Mouse (Mus musculus) stomach, embryonic 16.5 days (tissue): ENCODE results near the gene Zfp804a. TPM values are rescaled to one million over a fixed set of nuclear protein-coding genes. Genes with fewer than 3 reads are reported as not detected.

Experiments
- ATAC-seq: fragments of 200-750 bp; cut with Nextera tagmentation; 2 replicates; pipeline ENCODE4 v1.8.0; 2017; ENCODE audit warnings: moderate number of reproducible peaks, moderate TSS enrichment; ENCODE audit not compliant: insufficient read depth, low FRiP score
- H3K27ac ChIP-seq: fragments of 300-500 bp; sonication (generic); 2 replicates; pipeline ENCODE4 v1.5.1; 2014; ENCODE audit warnings: low read length
- H3K27me3 ChIP-seq: fragments of 300-500 bp; sonication (generic); 2 replicates; pipeline ENCODE4 v1.6.1; 2014; ENCODE audit warnings: low read length, control low read depth, mixed read lengths; ENCODE audit not compliant: control insufficient read depth, insufficient read depth
- H3K36me3 ChIP-seq: fragments of 300-500 bp; sonication (generic); 2 replicates; pipeline ENCODE4 v1.6.1; 2014; ENCODE audit warnings: low read length; ENCODE audit not compliant: control insufficient read depth, insufficient read depth
- H3K4me1 ChIP-seq: fragments of 300-500 bp; sonication (generic); 2 replicates; pipeline ENCODE4 v1.6.1; 2014; ENCODE audit warnings: low read length, control low read depth, mixed read lengths; ENCODE audit not compliant: control insufficient read depth, insufficient read depth
- H3K4me2 ChIP-seq: fragments of 300-500 bp; sonication (generic); 2 replicates; pipeline ENCODE4 v1.6.1; 2014; ENCODE audit warnings: low read depth, low read length, mixed read lengths
- H3K4me3 ChIP-seq: fragments of 300-500 bp; sonication (generic); replicated peaks from 2 replicates; pipeline ENCODE4 v1.5.1; 2014; ENCODE audit warnings: mild to moderate bottlenecking, low read length
- H3K9ac ChIP-seq: fragments of 300-500 bp; sonication (generic); 2 replicates; pipeline ENCODE4 v1.6.1; 2014; ENCODE audit warnings: low read length
- H3K9me3 ChIP-seq: fragments of 300-500 bp; sonication (generic); replicated peaks from 2 replicates; pipeline ENCODE4 v1.6.1; 2016; ENCODE audit warnings: low read length, control low read depth; ENCODE audit not compliant: control insufficient read depth
- WGBS: fragments of 180-500 bp; shearing (Covaris S2); extraction: QIAGEN DNeasy Blood & Tissue Kit; methylation state at CpG from one replicate; pipeline ENCODE4 v1.1.7; 2014; 5-methylcytosine and 5-hydroxymethylcytosine counted together
- polyA plus RNA-seq: library from polyadenylated mRNA; unstranded; fragments of >200 nt; fragmentation: Nextera tagmentation; extraction: Ambion mirVana; gene quantifications from 2 replicates; pipeline ENCODE4 v1.2.1, GENCODE M21; 2015

The Zfp804a gene
- 1.6 TPM in 2 replicates for polyA plus RNA-seq

DNA sequence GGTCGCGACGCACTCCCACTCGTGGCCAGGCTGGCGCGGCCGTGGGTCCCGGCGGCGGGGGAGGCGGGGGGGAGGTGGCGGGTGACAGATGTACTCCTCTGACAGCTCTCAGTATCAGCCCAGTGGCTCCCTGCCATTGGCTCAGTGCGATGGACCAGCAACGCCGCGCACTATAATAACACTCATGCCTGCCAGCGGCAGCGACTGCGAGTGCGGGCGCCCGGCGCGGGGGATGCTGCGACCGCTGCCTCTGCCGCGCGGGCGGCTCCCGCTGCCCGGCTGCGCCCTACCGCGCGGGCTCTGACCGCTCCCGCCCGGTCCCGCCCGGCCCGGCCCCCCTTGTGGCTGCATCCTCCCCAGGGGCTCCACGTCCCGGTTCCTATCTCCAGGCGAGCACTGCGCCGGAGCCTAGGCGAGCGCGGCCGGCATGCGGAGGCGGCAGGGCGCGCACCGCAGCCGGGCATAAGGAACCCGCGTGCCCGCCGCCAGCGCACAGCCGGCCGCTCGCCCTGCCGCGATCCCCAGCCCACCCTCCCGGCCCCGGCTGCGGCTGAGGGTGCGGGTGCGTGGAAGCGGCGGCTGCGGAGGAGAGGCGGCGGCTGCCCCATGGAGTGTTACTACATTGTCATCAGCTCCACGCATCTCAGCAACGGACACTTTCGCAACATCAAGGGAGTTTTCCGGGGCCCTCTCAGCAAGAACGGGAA is at the start of gene Zfp804a:
TSS of gene Zfp804a (plus strand) at position 38 of the 707 bp plus-strand sequence.
- 0% methylated on average over 67 of the region's 82 CpGs for WGBS
- H3K9me3 ChIP-seq = no peaks in the 10 kb centered on the region
- H3K9ac ChIP-seq = peak within 1 kb of the TSS; percentile 71
- peak within 1 kb of the TSS; percentile 96 for H3K4me2 ChIP-seq
- H3K36me3 ChIP-seq = no peaks in the 10 kb centered on the region
- no peak within 1 kb of the TSS for H3K27ac ChIP-seq
- ATAC-seq = peak; percentile 69
- H3K27me3 ChIP-seq = peaks cover 30% of the 10 kb centered on the region
- H3K4me3 ChIP-seq = peak within 1 kb of the TSS; percentile 66
- H3K4me1 ChIP-seq = no peaks in the 10 kb centered on the region; the same call in 1 of the 2 replicates

GRCm38 (mm10) chr2:82051635-82052034 is 1.4 kb upstream of the Zfp804a start:
- WGBS = 75% methylated on average over 4 of the region's 4 CpGs
- ATAC-seq = no peak
- Histone ChIP-seq H3K27ac (no peak overlapping the region), H3K27me3 (peaks cover 30% of the 10 kb centered on the region), H3K9me3 (no peaks in the 10 kb centered on the region), H3K4me1 (no peaks in the 10 kb centered on the region; the same call in 1 of the 2 replicates), H3K9ac (no peak overlapping the region), H3K4me2 (no peak overlapping the region), H3K4me3 (no peak overlapping the region), H3K36me3 (no peaks in the 10 kb centered on the region)

DNA sequence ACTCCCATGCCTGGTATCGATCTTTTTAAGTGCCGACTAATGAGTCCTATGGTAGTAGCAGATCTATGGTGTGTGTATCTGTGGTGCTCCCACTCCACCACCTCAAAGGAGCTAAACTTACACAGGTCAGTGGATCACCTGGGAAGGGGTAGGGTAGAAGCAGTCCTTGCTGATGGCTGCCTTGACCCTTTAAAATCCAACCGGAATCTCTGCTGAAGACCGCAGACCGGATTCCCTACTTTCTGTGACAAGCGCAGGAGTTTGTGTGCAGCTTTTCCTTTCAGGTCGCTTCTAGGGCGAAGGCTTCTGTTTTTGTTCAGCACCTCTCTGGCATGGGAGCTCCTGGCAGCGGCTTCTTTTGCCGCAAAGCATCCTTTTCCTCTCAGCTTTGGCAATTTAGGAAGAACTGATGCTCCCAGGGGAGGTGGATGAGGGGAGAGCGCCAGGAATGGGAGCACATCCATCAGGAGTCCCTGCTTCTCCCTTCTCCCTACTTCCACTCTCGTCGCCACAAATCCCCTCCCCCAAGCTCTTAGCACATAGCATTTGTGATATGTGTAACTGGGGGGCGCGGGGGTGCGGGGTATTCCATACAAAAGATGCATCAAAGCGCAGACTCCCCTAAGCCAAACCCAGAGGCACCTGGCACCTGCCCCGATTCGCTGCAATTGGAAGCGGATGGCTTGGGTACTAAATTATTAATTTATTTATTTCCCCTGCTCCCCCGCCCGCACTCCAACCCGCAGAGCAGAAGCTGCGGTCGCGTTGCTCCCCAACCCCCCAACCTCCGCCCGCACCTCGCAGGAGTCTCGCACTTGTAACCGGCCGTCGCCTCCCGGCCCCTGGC is 461 bp upstream of the Zfp804a start:
- Histone ChIP-seq H3K4me3 (peak overlapping the region; percentile 66), H3K9ac (peak overlapping the region; percentile 71), H3K27ac (no peak overlapping the region), H3K4me1 (no peaks in the 10 kb centered on the region; the same call in 1 of the 2 replicates), H3K9me3 (no peaks in the 10 kb centered on the region), H3K27me3 (peaks cover 30% of the 10 kb centered on the region), H3K4me2 (peak overlapping the region; percentile 96), H3K36me3 (no peaks in the 10 kb centered on the region)
- WGBS = 5% methylated on average over 32 of the region's 34 CpGs
- peak; percentile 21; the same call in 1 of the 2 replicates for ATAC-seq

DNA sequence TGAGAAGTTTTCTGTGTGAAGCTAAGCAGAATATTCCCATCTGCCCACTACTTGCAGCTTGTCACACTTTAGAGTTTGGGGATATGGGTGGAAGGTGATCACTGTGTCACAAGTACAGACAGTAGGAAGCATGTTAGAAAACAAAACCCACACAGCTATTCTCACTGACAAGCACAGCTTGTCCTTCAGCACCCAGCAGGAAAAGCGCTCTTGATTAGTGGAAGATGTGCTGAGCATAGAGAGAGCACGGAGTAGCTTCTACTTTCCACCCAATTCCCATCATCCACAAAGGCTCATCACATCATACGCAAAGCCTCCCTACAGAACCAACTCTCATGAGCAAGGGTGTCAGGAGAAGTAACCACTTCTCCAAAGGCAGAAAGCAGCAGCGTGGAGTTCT is 1.4 kb downstream of the Zfp804a start:
- ATAC-seq = no peak
- peak overlapping the region; percentile 66 for H3K4me3 ChIP-seq
- H3K4me2 ChIP-seq = peak overlapping the region; percentile 96; the same call in 1 of the 2 replicates
- H3K4me1 ChIP-seq = no peaks in the 10 kb centered on the region; the same call in 1 of the 2 replicates
- H3K36me3 ChIP-seq = no peaks in the 10 kb centered on the region
- no peak overlapping the region for H3K27ac ChIP-seq
- 69% methylated on average over 4 of the region's 4 CpGs for WGBS
- no peak overlapping the region for H3K9ac ChIP-seq
- H3K27me3 ChIP-seq = peaks cover 30% of the 10 kb centered on the region
- H3K9me3 ChIP-seq = no peaks in the 10 kb centered on the region

DNA sequence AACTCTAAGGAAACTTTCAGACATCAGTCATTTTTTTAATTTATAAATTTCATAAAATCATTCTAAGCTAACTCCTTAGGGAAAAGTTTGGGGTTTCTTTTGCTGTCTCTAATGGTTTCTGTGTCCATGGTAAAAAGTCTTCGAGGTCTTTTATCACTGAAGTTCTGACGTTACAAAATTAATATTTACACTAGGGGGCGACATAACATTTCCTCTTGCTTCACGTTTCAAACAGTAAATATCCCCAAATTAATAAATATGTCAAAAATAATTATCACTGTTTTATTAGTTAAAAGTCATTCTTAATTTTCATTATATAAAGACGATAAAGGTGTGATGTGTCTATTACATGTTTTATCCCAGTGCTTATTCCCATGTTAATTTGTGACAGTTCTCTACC is 11.6 kb downstream of the Zfp804a start:
- Histone ChIP-seq H3K9ac (no peak overlapping the region), H3K4me2 (no peak overlapping the region), H3K4me1 (no peaks in the 10 kb centered on the region), H3K9me3 (no peaks in the 10 kb centered on the region), H3K4me3 (no peak overlapping the region), H3K27ac (no peak overlapping the region), H3K27me3 (no peaks in the 10 kb centered on the region), H3K36me3 (no peaks in the 10 kb centered on the region)
- WGBS = 27% methylated on average over 5 of the region's 5 CpGs
- ATAC-seq = no peak

DNA sequence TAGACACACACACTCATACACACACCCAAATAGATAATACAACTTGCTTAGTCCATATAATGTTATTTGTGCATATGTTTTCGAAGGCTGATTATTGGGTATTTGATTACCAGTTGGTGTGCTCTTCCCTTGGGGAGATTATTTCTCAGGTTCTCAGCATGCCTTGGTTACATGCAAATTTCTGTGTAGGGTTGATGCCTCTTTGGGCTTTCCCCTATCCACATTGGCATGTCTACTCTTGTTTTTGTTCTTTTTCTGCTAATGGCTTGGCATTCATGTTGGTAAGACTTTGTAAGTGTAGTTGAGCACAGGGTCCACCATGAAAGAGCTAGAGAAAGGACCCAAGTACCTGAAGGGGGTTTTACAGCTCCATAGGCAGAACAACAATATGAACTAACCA is 14.9 kb downstream of the Zfp804a start:
- Histone ChIP-seq H3K9me3 (no peaks in the 10 kb centered on the region), H3K27me3 (no peaks in the 10 kb centered on the region), H3K36me3 (no peaks in the 10 kb centered on the region), H3K9ac (no peak overlapping the region), H3K4me3 (no peak overlapping the region), H3K4me1 (no peaks in the 10 kb centered on the region), H3K27ac (no peak overlapping the region), H3K4me2 (no peak overlapping the region)
- ATAC-seq = no peak
- WGBS = 78% methylated on average over 1 of the region's 1 CpGs

GRCm38 (mm10) chr2:82069172-82069571 is 16.1 kb downstream of the Zfp804a start:
- H3K4me2 ChIP-seq = no peak overlapping the region
- 57% methylated on average over 1 of the region's 1 CpGs for WGBS
- H3K27ac ChIP-seq = no peak overlapping the region
- no peaks in the 10 kb centered on the region for H3K9me3 ChIP-seq
- no peaks in the 10 kb centered on the region for H3K27me3 ChIP-seq
- H3K4me3 ChIP-seq = no peak overlapping the region
- no peaks in the 10 kb centered on the region for H3K36me3 ChIP-seq
- no peak overlapping the region for H3K9ac ChIP-seq
- no peak for ATAC-seq
- no peaks in the 10 kb centered on the region for H3K4me1 ChIP-seq

- H3K27me3 ChIP-seq = no peaks in the 10 kb centered on the region
- H3K27ac ChIP-seq = no peak overlapping the region
- no peak overlapping the region for H3K4me2 ChIP-seq
- no peak overlapping the region for H3K9ac ChIP-seq
- H3K4me1 ChIP-seq = no peaks in the 10 kb centered on the region
- WGBS = 80% methylated on average over 3 of the region's 3 CpGs
- no peaks in the 10 kb centered on the region for H3K36me3 ChIP-seq
- no peak for ATAC-seq
- no peaks in the 10 kb centered on the region for H3K9me3 ChIP-seq
- no peak overlapping the region for H3K4me3 ChIP-seq
These were observed 23.9 kb downstream of the Zfp804a start for GRCm38 (mm10) chr2:82076883-82077282.
